Mouse (Mus musculus): ENCODE measurements around the gene Nkain4. TPM values are rescaled to one million over a fixed set of nuclear protein-coding genes. Genes with fewer than 3 reads are reported as not detected.

The Nkain4 gene
- polyA plus RNA-seq, 1 experiment from 2014 or later, result 108 TPM

DNA sequence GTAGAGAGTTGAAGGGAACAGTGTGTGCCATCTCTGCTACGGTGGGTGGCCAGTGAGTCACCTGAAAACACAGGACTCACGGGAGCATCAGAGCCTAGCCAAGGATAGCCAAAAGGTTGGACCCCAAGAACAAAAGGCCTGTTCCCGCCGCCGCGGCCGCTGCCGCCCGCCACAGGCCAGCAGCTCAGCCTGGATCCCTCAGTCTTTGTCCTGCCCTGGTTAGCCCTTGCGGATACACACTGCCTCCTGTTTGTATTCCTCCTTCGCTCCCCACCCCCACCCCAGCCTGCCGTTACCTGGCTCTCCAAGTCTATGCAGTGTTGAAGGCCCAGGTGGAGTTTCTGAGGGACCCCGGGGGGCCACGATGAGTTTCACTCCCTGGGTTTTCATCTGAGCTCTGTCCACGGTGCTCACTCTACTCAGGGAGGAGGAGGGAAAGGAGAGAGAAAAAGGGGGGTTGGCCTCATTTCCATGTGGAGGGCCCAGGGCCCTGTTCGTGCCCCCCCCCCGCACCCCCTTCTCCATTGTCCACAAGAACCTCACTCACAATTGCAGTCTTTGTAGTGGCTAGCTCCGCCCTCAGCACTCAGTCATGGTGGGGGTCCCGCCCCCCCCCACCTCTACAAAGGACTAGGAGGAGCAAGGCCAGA lies 65.1 kb downstream of the Nkain4 start:
- no peaks in the 10 kb centered on the region for H3K9me3 ChIP-seq
- H3K4me1 ChIP-seq (replicated peaks), result peaks cover 93% of the 10 kb centered on the region
- DNase-seq (ENCODE audit: low spot score), result peak; percentile 80
- peak overlapping the region; percentile 92 for H3K4me3 ChIP-seq
- peak overlapping the region; percentile 99 for H3K27ac ChIP-seq
- WGBS, result 3% methylated on average over 19 of the region's 19 CpGs
- H3K36me3 ChIP-seq, result peaks cover 30% of the 10 kb centered on the region
- peaks cover 62% of the 10 kb centered on the region for H3K27me3 ChIP-seq (ENCODE audit: insufficient read depth, poor library complexity, severe bottlenecking)

- Histone ChIP-seq H3K4me3 (no peak overlapping the region), H3K36me3 (peaks cover 71% of the 10 kb centered on the region), H3K4me1 (replicated peaks) (peaks cover 77% of the 10 kb centered on the region), H3K9me3 (no peaks in the 10 kb centered on the region), H3K27ac (peak overlapping the region; percentile 50), H3K27me3 (ENCODE audit: insufficient read depth, poor library complexity, severe bottlenecking) (peaks cover 21% of the 10 kb centered on the region)
- WGBS, result 73% methylated on average over 5 of the region's 5 CpGs
- no peak for DNase-seq (ENCODE audit: low spot score)
These were observed 69.2 kb downstream of the Nkain4 start for GRCm38 (mm10) chr2:180885270-180885669.

Other genes with a start within 250 kb of the Nkain4 start
- 31.9 and 33.3 TPM in 2 replicates for gene Dido1, start 244.7 kb downstream of the Nkain4 start, polyA plus RNA-seq (2016; fragmentation: Nextera tagmentation; extraction: Ambion mirVana)
- 50.0 and 50.8 TPM in 2 replicates for gene Gid8, start 244.6 kb downstream of the Nkain4 start, polyA plus RNA-seq (2016; fragmentation: Nextera tagmentation; extraction: Ambion mirVana)
- gene Slc17a9, start 229.4 kb downstream of the Nkain4 start, polyA plus RNA-seq (2016; fragmentation: Nextera tagmentation; extraction: Ambion mirVana), result 0.25 and 0.54 TPM in 2 replicates
- gene Bhlhe23, start 177.8 kb downstream of the Nkain4 start, polyA plus RNA-seq (2016; fragmentation: Nextera tagmentation; extraction: Ambion mirVana), result 5.0 and 6.1 TPM in 2 replicates
- gene Ythdf1, start 33.8 kb downstream of the Nkain4 start, polyA plus RNA-seq (2016; fragmentation: Nextera tagmentation; extraction: Ambion mirVana), result 62.0 and 67.1 TPM in 2 replicates
- gene Birc7, start 25.7 kb downstream of the Nkain4 start, polyA plus RNA-seq (2016; fragmentation: Nextera tagmentation; extraction: Ambion mirVana), result 0.52 and 1.3 TPM in 2 replicates
- 85.4 and 89.4 TPM in 2 replicates for gene Arfgap1, start 12.5 kb upstream of the Nkain4 start, polyA plus RNA-seq (2016; fragmentation: Nextera tagmentation; extraction: Ambion mirVana)
- gene Col20a1, start 31.8 kb upstream of the Nkain4 start, polyA plus RNA-seq (2016; fragmentation: Nextera tagmentation; extraction: Ambion mirVana), result 0.35 and 0.56 TPM in 2 replicates
- 23.7 and 44.1 TPM in 2 replicates for gene Chrna4, start 88.8 kb upstream of the Nkain4 start, polyA plus RNA-seq (2016; fragmentation: Nextera tagmentation; extraction: Ambion mirVana)
- 5.4 and 15.5 TPM in 2 replicates for gene Kcnq2, start 180.6 kb upstream of the Nkain4 start, polyA plus RNA-seq (2016; fragmentation: Nextera tagmentation; extraction: Ambion mirVana)
- gene Eef1a2, start 202.3 kb upstream of the Nkain4 start, polyA plus RNA-seq (2016; fragmentation: Nextera tagmentation; extraction: Ambion mirVana), result 0.47 TPM in 1 of 2 replicates, not detected in the other
- 324 and 415 TPM in 2 replicates for gene Ppdpf, start 232.5 kb upstream of the Nkain4 start, polyA plus RNA-seq (2016; fragmentation: Nextera tagmentation; extraction: Ambion mirVana)
- not detected in 2 replicates for gene Ptk6, start 248.1 kb upstream of the Nkain4 start, polyA plus RNA-seq (2016; fragmentation: Nextera tagmentation; extraction: Ambion mirVana)

Measured in hindbrain, embryonic 10.5 days (tissue).